Mouse (Mus musculus) liver, embryonic 14 days (tissue): ENCODE data around the gene Ttll1. TPM values are rescaled to one million over a fixed set of nuclear protein-coding genes. Genes with fewer than 3 reads are reported as not detected.

Experiments used
- polyA plus RNA-seq: library from polyadenylated mRNA; depleted of rRNA; stranded (reverse); fragments of >200 nt; gene quantifications from 2 replicates; pipeline ENCODE4 v1.2.3, GENCODE M21; 2012; rRNA removed

Gene Ttll1
- 3.2 and 3.6 TPM in 2 replicates for polyA plus RNA-seq

GRCm38 (mm10) chr15:83510805-83511405 is at the start of gene Ttll1:
Gene Ttll1 (minus strand): TSS chr15:83510893.

DNA sequence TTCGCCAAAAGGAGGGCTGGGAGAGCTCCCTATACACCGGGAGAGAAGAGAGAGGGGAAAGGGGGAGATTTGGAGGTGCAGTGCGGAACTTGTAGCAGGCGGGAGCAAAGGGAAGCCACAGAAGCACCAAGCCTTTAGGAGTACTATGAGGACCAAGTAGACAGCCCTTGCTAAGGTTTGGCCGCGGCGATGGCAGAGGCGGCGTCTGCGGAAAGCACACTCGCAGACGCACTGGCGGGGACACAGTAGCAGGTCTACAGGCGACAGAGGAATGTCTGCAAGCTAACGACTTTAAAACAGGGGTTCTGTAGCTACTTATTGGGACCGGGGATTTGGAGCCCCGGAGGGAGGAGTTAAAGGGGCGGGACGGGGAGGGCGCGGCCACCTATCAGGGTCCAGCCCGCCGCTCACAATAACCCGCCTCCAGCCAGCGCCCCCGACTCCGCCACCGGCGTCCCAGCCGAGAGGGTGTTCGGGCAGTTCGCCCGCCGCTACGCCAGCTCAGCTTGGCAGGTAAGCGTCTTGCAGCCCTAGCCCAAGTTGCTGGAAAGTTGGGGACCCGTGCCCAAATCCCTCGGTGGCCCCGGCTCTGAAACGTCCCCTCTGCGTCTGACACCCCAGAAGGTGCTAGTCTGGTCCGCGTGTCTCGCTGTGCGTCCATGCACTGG is 15.9 kb upstream of the Ttll1 start, which contains the start of gene Bik:
Bik (plus strand) TSS at position 439 of the 668 bp plus-strand sequence.

GRCm38 (mm10) chr15:83464083-83464904 is 46.4 kb downstream of the Ttll1 start, which contains the start of gene Pacsin2:
Gene Pacsin2 (minus strand): TSS chr15:83464606.

Other genes with a start within 250 kb of the Ttll1 start
- gene Arfgap3, start 160.6 kb downstream of the Ttll1 start, polyA plus RNA-seq: 9.6 and 10.5 TPM in 2 replicates
- 41.6 and 43.4 TPM in 2 replicates for gene Pacsin2, start 46.3 kb downstream of the Ttll1 start, polyA plus RNA-seq
- gene Bik, start 16.0 kb upstream of the Ttll1 start, polyA plus RNA-seq: 1.4 and 1.7 TPM in 2 replicates
- gene Tspo, start 52.7 kb upstream of the Ttll1 start, polyA plus RNA-seq: 81.7 and 102 TPM in 2 replicates
- gene Mcat, start 52.9 kb upstream of the Ttll1 start, polyA plus RNA-seq: 8.9 and 10.2 TPM in 2 replicates
- 24.1 and 28.9 TPM in 2 replicates for gene Ttll12, start 84.3 kb upstream of the Ttll1 start, polyA plus RNA-seq
- 0.09 and 0.16 TPM in 2 replicates for gene Scube1, start 214.1 kb upstream of the Ttll1 start, polyA plus RNA-seq